Mouse (Mus musculus) hindbrain, embryonic 11.5 days (tissue): ENCODE measurements around the gene Tmem199. TPM values are rescaled to one million over a fixed set of nuclear protein-coding genes. Genes with fewer than 3 reads are reported as not detected.
A peak's percentile ranks its signal among the peaks of the same experiment; 100 is the strongest.

Source experiments
- ATAC-seq: fragments of 200-750 bp; cut with Nextera tagmentation; 2 replicates; pipeline ENCODE4 v1.8.0; 2017; ENCODE audit warnings: mild to moderate bottlenecking, moderate TSS enrichment, moderate library complexity; ENCODE audit not compliant: low FRiP score
- DNase-seq: peaks from one replicate; pipeline ENCODE4 v3.0.0-alpha.2; 2015; ENCODE audit warnings: low spot score
- H3K27ac ChIP-seq: fragments of 300-500 bp; sonication (generic); 2 replicates; pipeline ENCODE4 v1.5.1; 2014; ENCODE audit warnings: mild to moderate bottlenecking, low read depth, low read length
- H3K27me3 ChIP-seq: fragments of 300-500 bp; sonication (generic); 2 replicates; pipeline ENCODE4 v1.6.1; 2014; ENCODE audit warnings: mild to moderate bottlenecking, low read length, moderate library complexity, mixed read lengths; ENCODE audit not compliant: control insufficient read depth, insufficient read depth
- H3K36me3 ChIP-seq: fragments of 300-500 bp; sonication (generic); 2 replicates; pipeline ENCODE4 v1.6.1; 2014; ENCODE audit warnings: mild to moderate bottlenecking, low read length, moderate library complexity, mixed read lengths; ENCODE audit not compliant: control insufficient read depth, insufficient read depth
- H3K4me1 ChIP-seq: fragments of 300-500 bp; sonication (generic); replicated peaks from 2 replicates; pipeline ENCODE4 v1.6.1; 2014; ENCODE audit warnings: low read length, mixed read lengths; ENCODE audit not compliant: control insufficient read depth, insufficient read depth
- H3K4me2 ChIP-seq: fragments of 300-500 bp; sonication (generic); replicated peaks from 2 replicates; pipeline ENCODE4 v1.6.1; 2014; ENCODE audit warnings: mild to moderate bottlenecking, low read depth, low read length
- H3K4me3 ChIP-seq: fragments of 300-500 bp; sonication (generic); 2 replicates; pipeline ENCODE4 v1.5.1; 2014; ENCODE audit warnings: low read depth, low read length
- H3K9ac ChIP-seq: fragments of 300-500 bp; sonication (generic); 2 replicates; pipeline ENCODE4 v1.6.1; 2014; ENCODE audit warnings: low read depth, low read length
- H3K9me3 ChIP-seq: fragments of 300-500 bp; sonication (generic); 2 replicates; pipeline ENCODE4 v1.6.1; 2016; ENCODE audit warnings: low read length; ENCODE audit not compliant: control insufficient read depth
- WGBS: fragments of 180-500 bp; shearing (Covaris S2); extraction: QIAGEN DNeasy Blood & Tissue Kit; methylation state at CpG from one replicate; pipeline ENCODE4 v1.1.7; 2014; 5-methylcytosine and 5-hydroxymethylcytosine counted together
- polyA plus RNA-seq: library from polyadenylated mRNA; unstranded; fragments of >200 nt; fragmentation: Nextera tagmentation; extraction: Ambion mirVana; gene quantifications from 2 replicates; pipeline ENCODE4 v1.2.1, GENCODE M21; 2014

Gene Tmem199
- polyA plus RNA-seq, 1 experiment from 2014 or later, result 95.8 TPM

DNA sequence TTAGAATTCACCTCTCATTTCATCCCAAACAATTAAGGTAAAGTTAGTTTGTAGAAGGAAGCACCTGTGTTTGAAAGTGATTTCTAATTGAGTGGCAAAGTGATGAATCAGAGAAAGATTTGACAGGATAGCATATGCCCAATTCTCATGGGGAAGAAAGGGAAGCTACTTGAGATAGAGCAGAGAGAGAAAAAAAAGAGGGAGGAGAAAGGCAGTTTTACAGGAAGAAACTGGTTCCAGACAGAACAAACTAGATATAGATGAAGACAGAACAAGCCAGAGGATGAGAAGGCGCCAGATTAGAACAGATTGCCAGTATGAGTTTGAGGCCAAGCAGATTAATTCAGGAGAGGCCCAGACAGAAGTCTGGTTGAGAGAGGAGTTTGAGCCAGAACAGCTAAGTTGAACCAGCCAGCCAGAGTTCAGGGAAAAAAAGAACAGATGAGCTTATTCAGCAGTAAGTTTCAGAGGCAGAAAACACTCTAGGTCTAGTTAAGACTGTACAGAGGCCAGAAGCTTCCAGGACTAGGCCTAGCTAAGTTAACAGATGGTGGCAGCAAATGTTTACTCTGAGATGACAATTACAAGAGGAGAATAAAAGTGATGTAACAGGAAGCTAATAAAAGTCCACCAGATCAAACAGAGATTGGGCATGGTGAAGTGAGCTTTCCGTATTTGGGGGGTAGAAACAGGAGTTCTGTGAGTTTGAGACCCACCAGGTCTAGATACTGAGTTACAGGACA lies 35.9 kb upstream of the Tmem199 start:
- Histone ChIP-seq H3K4me3 (no peak overlapping the region), H3K4me2 (no peak overlapping the region), H3K27me3 (no peaks in the 10 kb centered on the region), H3K27ac (no peak overlapping the region), H3K4me1 (no peaks in the 10 kb centered on the region; the same call in 1 of the 2 replicates), H3K36me3 (no peaks in the 10 kb centered on the region), H3K9me3 (no peaks in the 10 kb centered on the region), H3K9ac (no peak overlapping the region)
- DNase-seq, result no peak
- no peak for ATAC-seq
- 80% methylated on average over 2 of the region's 2 CpGs for WGBS

DNA sequence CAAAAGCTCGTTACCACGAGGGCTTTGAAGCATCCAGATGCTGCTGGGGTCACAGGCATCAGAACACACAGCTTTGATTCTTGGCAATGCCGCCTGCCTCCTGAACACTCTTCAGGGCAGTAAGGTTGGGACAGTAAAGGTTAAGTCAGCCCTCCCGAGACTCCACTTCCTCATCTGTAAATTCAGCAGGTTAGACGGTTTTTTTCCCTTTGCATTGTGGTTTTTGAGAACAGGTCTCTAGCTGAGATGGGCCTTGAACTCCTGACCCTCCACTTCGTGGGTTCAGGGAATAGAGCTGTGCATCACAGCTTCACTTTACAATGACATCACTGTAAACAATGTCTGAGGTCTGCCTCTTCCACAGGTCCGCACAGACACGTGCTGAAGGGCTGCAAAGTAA lies 33.2 kb upstream of the Tmem199 start:
- H3K36me3 ChIP-seq, result peaks cover 2% of the 10 kb centered on the region; the same call in 1 of the 2 replicates
- WGBS, result 77% methylated on average over 8 of the region's 8 CpGs

DNA sequence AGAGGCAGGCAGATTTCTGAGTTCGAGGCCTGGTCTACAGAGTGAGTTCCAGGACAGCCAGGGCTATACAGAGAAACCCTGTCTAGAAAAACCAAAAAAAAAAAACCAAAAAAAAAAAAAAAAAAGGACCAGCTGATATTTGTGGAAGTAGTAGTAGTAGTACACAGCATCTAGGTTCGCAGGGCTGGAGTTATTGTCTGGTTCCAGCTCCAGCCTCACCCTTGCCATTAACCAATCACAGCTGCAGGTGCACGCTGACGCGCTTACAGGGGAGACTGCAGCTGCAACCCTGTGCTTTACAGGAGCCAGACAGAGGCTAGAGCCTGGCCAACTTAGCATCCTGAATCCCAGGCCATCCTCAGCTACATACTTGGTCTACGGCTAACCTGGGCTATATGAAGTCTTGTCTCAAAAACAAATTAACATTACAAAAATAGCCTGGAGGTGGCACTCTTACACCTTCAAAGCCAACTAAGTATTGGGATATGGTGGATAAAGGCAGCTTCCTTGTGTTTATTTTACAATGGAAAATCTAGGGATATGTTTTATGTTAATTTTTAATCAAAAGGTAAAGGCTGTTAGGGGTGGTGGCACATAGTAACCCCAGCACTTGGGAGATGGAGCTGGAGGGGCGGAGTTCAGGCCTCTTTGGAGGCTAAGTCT lies 32.6 kb upstream of the Tmem199 start:
- ATAC-seq (no peak), DNase-seq (no peak)
- H3K9me3 ChIP-seq, result no peaks in the 10 kb centered on the region
- no peak overlapping the region for H3K4me3 ChIP-seq
- no peak overlapping the region for H3K4me2 ChIP-seq
- no peak overlapping the region for H3K9ac ChIP-seq
- no peak overlapping the region for H3K27ac ChIP-seq
- peaks cover 2% of the 10 kb centered on the region; the same call in 1 of the 2 replicates for H3K36me3 ChIP-seq
- no peaks in the 10 kb centered on the region; the same call in 1 of the 2 replicates for H3K4me1 ChIP-seq
- H3K27me3 ChIP-seq, result no peaks in the 10 kb centered on the region
- WGBS, result 97% methylated on average over 7 of the region's 7 CpGs

More for the DNA sequence above, 33.2 kb upstream of the Tmem199 start:
- Histone ChIP-seq H3K4me3 (no peak overlapping the region), H3K9me3 (no peaks in the 10 kb centered on the region), H3K4me2 (no peak overlapping the region), H3K9ac (no peak overlapping the region), H3K27ac (no peak overlapping the region), H3K4me1 (no peaks in the 10 kb centered on the region; the same call in 1 of the 2 replicates), H3K27me3 (no peaks in the 10 kb centered on the region)
- ATAC-seq (no peak), DNase-seq (no peak)

DNA sequence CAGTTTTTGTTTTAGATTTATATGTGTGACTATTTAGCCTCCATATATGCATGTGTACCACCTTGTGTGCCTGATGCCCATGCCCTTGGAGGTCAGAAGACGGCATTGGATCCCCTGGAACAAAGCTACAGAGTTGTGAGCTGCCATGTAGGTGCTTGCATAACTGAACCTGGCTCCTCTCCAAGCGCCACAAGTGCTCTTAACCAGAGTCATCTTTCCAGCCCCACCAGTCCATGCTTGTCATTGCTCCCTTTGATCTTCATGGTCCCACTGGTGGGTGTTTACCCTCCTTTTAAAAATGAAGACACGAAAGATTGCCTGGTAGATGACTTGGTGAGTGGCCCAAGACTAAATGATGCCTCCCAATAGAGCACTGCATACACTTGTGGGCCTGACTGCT lies 28.4 kb upstream of the Tmem199 start:
- H3K4me3 ChIP-seq, result no peak overlapping the region
- H3K9ac ChIP-seq, result no peak overlapping the region
- H3K27me3 ChIP-seq, result no peaks in the 10 kb centered on the region
- H3K36me3 ChIP-seq, result peaks cover 2% of the 10 kb centered on the region; the same call in 1 of the 2 replicates
- H3K4me2 ChIP-seq, result no peak overlapping the region
- H3K9me3 ChIP-seq, result no peaks in the 10 kb centered on the region
- 86% methylated on average over 3 of the region's 3 CpGs for WGBS
- DNase-seq (no peak), ATAC-seq (no peak)
- H3K4me1 ChIP-seq, result peaks cover 2% of the 10 kb centered on the region
- no peak overlapping the region for H3K27ac ChIP-seq

DNA sequence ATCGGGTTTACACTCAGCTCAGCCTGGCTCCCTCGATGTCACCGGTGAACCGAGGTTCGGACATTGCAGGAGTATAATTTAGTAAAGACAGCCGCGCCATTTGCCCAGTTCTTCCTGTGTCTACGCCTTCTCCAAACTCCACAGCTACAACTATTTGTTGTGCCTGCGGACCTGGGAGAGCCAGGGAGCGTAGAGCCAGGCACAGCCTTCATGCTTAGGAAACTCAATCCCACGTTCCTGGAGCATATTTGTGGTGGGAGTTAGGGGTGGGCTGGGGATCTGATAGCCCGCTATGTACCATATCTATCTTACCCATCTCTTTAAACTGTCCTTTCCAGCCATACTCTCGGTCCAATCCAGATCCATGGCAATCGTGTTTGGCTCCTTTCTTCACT lies 24.7 kb upstream of the Tmem199 start:
- 5% methylated on average over 14 of the region's 14 CpGs for WGBS
- H3K27ac ChIP-seq, result 0 out of 2 replicates have a peak overlapping the region, but pooled peaks have one; percentile 61

DNA sequence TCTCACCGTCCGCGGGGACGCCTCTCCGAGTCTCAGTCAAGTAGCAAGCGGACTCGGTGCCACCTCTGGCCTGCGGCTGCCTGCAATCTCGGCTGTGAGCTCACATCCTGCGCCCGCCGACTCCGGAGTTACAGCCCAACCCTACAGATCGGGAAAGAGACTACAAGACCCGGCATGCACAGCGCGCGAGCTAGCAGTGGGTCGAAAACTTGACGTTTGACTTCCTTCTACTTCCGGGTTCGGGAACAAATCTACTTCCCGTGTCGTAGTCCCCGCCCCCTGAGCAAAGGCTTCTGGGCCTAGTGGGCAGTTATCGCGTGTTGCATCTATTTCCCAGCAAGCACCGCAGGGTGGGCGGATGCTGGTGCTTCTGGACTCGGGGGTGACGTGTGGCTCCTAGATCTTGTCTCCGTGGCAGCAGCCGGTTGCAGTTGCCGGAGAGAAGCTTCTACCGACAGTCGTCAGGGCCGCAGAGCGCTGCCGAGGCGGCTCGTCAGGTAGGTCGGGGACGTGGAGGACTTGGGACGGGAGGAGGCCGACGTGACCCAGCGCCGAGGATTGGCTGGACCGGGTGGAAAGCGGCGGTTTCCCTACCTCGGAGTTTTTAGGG lies 24.2 kb upstream of the Tmem199 start, which contains the start of the genes Tnfaip1 and Ift20:
Gene Tnfaip1 (minus strand): TSS at position 253 of the 610 bp plus-strand sequence.
Gene Ift20 (plus strand): TSS at position 282 of the 610 bp plus-strand sequence.
- under 1% methylated on average over 52 of the region's 52 CpGs for WGBS
- Histone ChIP-seq H3K27ac (peak within 1 kb of the TSS; percentile 79), H3K27me3 (no peaks in the 10 kb centered on the region), H3K4me3 (peak within 1 kb of the TSS; percentile 80), H3K36me3 (no peaks in the 10 kb centered on the region), H3K9ac (peak within 1 kb of the TSS; percentile 84), H3K9me3 (no peaks in the 10 kb centered on the region), H3K4me1 (peaks cover 2% of the 10 kb centered on the region), H3K4me2 (peak within 1 kb of the TSS; percentile 82)
- DNase-seq, result peak; percentile 98
- peak; percentile 98 for ATAC-seq

More for the DNA sequence above, 24.7 kb upstream of the Tmem199 start:
- Histone ChIP-seq H3K4me2 (peak overlapping the region; percentile 82), H3K9ac (peak overlapping the region; percentile 84), H3K4me1 (peaks cover 2% of the 10 kb centered on the region), H3K36me3 (peaks cover 2% of the 10 kb centered on the region; the same call in 1 of the 2 replicates), H3K27me3 (no peaks in the 10 kb centered on the region), H3K4me3 (peak overlapping the region; percentile 80), H3K9me3 (no peaks in the 10 kb centered on the region)
- no peak for DNase-seq
- no peak; the same call in 1 of the 2 replicates for ATAC-seq

DNA sequence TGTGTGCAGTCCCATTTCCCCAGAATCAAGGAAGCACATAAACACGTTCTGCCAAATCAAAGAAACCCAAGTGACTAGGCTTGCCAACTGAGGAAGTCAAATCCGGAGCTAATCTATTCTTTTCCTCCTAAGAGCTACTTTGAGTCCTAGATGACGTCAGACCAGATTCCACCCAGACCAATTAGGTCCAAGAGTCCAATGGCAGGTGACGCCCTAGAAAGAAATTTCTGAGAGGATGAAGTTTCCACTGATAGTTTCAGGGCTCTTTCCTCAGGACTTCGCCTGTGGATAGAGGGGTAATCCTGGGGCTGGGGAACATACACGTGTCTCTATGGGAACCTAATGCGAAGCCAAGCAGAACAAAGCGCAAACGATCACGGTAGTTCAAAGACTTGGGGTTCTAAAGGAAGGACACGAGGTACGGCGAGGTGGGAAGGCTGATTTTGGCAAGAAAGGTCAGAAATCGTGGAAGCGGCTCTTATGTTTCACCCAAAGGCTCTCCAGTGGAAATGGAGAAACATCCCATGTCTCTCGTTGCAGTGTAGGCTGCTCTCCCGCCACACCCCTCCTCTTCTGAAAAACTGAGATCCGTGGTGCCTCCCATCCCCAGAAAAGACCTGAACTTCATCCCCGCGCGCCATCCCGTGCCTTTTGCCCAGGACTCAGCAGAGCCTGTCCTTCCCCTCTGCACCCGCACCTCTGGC lies 23.6 kb upstream of the Tmem199 start:
- H3K9ac ChIP-seq, result peak overlapping the region; percentile 67
- ATAC-seq (peak; percentile 28; the same call in 1 of the 2 replicates), DNase-seq (no peak)
- H3K9me3 ChIP-seq, result no peaks in the 10 kb centered on the region
- H3K4me3 ChIP-seq, result peak overlapping the region; percentile 80
- peak overlapping the region; percentile 79 for H3K27ac ChIP-seq
- no peaks in the 10 kb centered on the region for H3K27me3 ChIP-seq
- H3K36me3 ChIP-seq, result no peaks in the 10 kb centered on the region
- H3K4me1 ChIP-seq, result peaks cover 2% of the 10 kb centered on the region
- 1% methylated on average over 23 of the region's 23 CpGs for WGBS
- H3K4me2 ChIP-seq, result peak overlapping the region; percentile 82

DNA sequence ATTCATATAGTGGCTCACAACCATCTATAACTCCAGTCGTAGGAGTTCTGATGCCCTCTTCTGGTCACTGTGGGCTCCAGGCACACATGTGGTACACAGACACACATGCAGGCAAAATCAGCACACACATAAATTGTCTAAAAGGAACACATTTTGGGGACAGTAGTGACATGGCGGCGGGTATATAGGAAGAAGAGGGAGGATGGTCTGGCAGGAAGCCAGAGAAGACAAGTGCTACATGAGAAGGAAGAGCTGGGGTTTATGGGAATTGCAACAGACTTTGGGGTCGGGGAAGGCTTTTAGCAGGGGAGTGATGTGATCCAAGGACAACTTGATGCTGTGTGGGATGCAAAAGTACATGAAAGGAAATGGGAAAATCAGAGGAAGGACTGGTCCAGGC lies 22.5 kb upstream of the Tmem199 start:
- no peak overlapping the region for H3K9ac ChIP-seq
- WGBS, result 88% methylated on average over 4 of the region's 4 CpGs
- H3K27me3 ChIP-seq, result no peaks in the 10 kb centered on the region
- DNase-seq (no peak), ATAC-seq (no peak)
- no peak overlapping the region for H3K4me2 ChIP-seq
- H3K36me3 ChIP-seq, result no peaks in the 10 kb centered on the region
- peaks cover 2% of the 10 kb centered on the region for H3K4me1 ChIP-seq
- H3K9me3 ChIP-seq, result no peaks in the 10 kb centered on the region
- H3K4me3 ChIP-seq, result no peak overlapping the region
- H3K27ac ChIP-seq, result no peak overlapping the region
